Mouse (Mus musculus) brain, embryonic 14.5 days (tissue): Measurements from ENCODE around the gene Ssb. TPM values are rescaled to one million over a fixed set of nuclear protein-coding genes. Genes with fewer than 3 reads are reported as not detected.

Experiments
- DNase-seq: peaks from one replicate; pipeline ENCODE4 v3.0.0-alpha.2; 2011; ENCODE audit warnings: low read depth
- CTCF ChIP-seq: fragments of 200-500 bp; IDR thresholded peaks from 2 replicates; pipeline ENCODE4 v1.5.1; 2012; ENCODE audit warnings: inconsistent platforms, mild to moderate bottlenecking, moderate library complexity, borderline replicate concordance; ENCODE audit not compliant: insufficient read depth, insufficient read length; ENCODE audit errors: extremely low read depth
- POLR2A ChIP-seq: fragments of 200-500 bp; IDR thresholded peaks from 2 replicates; pipeline ENCODE4 v1.6.1; 2012; ENCODE audit warnings: mild to moderate bottlenecking, inconsistent platforms, borderline replicate concordance; ENCODE audit not compliant: poor library complexity, insufficient read depth, insufficient read length, severe bottlenecking; ENCODE audit errors: extremely low read depth
- polyA plus RNA-seq: library from polyadenylated mRNA; depleted of rRNA; stranded (reverse); fragments of >200 nt; gene quantifications from 2 replicates; pipeline ENCODE4 v1.2.3, GENCODE M21; 2012

Gene Ssb
- polyA plus RNA-seq, 1 experiment, result 119 TPM

DNA sequence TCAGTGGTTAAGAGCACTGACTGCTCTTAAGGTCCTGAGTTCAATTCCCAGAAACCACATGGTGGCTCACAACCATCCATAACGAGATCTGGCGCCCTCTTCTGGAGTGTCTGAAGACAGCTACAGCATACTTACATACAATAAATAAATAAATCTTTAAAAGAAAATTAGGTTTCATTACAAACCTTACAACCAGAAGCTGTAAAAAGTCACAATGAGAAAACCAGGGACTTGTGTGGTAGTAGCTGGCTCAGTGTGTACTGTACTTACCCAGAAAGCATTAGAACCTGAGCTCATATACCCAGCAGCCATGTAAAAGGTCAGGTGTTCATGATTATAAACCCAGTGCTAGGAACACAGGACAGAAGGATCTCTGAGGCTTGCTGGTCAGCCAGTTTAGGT lies 22.6 kb downstream of the Ssb start:
- no peak for TF ChIP-seq POLR2A
- TF ChIP-seq CTCF, result no peak
- no peak for DNase-seq

GRCm38 (mm10) chr2:69884581-69884980 lies 23.2 kb downstream of the Ssb start:
- DNase-seq, result no peak
- TF ChIP-seq CTCF (no peak), POLR2A (no peak)

- DNase-seq, result no peak
- TF ChIP-seq POLR2A (no peak), CTCF (no peak)
Measured at GRCm38 (mm10) chr2:69885050-69885449, 23.7 kb downstream of the Ssb start.

DNA sequence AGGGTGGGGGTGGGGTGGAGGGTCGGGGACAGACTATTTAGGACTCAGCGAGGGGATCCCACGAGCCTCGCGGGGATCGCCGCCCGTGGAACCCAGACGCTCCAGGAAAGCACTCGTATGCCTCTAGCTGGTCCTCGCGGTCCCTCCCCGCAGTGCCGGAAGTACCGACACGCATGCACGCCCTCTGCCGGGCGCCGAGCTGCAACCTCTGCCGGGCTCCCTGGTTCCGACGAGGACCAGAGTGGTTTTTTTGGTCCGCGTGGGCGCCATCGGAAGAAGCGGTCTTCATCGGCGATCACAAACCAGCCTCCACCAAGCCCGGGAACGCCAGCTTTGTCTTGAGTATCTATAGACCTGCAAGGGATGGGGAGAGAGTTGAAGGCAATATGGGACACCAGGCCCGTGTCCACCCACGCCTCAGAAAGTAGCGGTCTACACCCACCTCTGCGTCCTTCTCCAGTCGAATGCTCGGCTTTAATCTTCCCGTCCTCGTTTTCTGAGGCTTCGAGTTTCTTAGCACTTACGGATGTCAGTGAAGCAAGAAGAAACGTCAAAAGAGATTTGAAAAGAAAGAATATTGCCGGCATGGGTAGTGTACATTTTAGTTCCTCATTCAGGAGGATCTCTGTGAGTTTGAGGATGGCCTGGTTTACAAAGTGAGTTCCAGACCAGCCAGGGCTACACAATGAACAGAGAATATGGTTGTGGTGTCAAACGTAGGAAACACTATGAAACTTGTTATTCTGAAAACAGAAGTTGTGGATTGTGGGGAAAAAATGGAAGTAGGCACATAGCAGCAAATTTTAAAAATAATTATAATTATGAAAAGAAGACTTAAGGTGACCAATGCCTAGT lies 24.3 kb downstream of the Ssb start, which contains the start of gene Mettl5:
Gene Mettl5 (minus strand): TSS at position 165 of the 855 bp plus-strand sequence.
- DNase-seq, result peak; percentile 93
- TF ChIP-seq POLR2A (peak; percentile 72; the same call in 1 of the 2 replicates), CTCF (peak; percentile 66; the same call in 1 of the 2 replicates)

DNA sequence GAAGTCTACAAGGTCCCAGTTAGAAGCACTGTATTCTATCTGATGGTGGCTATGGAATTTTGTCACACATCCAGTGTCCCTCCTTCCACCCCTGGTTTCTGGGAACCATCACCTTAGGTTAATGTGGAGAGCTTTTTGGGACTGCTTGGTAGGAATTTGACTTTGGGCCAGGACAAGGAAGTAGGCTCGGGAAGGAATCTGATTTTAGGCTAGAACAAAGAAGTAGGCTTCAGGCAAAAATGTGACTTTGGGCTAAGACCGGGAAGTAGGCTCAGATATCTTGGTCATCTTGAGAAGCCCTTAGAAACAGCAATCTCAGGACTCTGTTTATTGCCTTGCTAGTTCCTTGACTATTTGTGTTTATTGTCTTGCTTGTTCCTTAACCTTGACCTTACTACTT lies 27.6 kb downstream of the Ssb start:
- no peak for DNase-seq
- no peak for TF ChIP-seq CTCF
- TF ChIP-seq POLR2A, result no peak

DNA sequence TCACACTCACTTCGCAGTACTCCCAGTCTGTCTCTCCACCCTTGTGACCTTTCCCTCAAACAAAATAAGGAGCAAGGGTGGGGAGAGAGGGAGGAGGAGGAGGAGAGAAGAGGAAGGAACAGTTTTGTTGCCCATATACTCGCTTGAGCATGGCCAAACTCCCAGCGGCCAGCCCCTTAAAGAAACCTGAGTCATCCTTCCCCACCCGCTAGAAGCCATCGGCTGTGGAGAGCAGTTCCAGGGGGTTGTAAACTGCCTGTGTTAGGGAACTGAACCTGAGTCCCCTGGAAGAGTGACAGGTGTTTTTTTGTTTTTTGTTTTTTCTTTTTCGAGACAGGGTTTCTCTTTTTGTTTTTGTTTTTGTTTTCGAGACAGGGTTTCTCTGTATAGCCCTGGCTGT lies 29.5 kb downstream of the Ssb start:
- TF ChIP-seq POLR2A (no peak), CTCF (no peak)
- no peak for DNase-seq

DNA sequence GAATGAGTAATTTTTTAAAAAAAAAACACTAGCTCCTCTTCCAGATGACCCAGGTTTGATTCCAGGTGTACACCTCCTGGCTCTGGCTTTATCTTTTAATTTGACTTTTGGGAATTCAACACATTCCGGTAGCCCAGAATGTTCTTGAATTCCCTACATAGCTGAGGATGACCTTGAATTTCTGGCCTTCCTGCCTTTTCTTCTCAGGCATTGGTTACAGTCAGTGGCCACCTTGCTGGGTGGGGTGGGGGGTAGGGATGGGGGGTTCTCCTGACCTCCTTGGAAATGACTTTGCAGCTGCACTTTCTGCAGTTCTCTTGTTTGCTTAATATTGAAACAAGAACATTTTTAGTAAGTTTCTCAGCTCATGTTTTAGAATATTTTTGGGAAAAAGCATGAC lies 31.8 kb downstream of the Ssb start:
- DNase-seq, result no peak

GRCm38 (mm10) chr2:69893891-69894290 lies 32.5 kb downstream of the Ssb start:
- DNase-seq, result no peak
- TF ChIP-seq POLR2A (no peak), CTCF (no peak)

More for the DNA sequence above, 31.8 kb downstream of the Ssb start:
- TF ChIP-seq POLR2A (no peak), CTCF (no peak)

- TF ChIP-seq POLR2A, result no peak
- TF ChIP-seq CTCF, result peak; percentile 47; the same call in 1 of the 2 replicates
- no peak for DNase-seq
Measured at GRCm38 (mm10) chr2:69895502-69896223, 34.3 kb downstream of the Ssb start.

DNA sequence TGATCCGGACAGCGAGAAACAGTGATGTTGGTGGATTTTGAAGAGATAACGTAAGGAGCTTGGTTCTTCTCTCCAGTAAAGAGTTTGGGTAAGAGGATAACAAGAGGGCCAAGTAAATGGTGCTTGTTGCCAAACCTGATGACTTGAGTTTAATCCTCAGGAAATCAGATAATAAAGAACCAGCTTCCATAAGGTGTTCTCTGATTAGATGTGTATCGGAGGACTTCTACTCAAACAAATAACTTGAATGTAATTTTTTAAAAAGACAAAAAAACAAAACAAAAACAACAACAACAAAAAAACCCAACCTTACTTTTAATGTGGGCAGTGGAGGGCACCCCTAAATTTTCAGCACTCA lies 34.8 kb downstream of the Ssb start:
- TF ChIP-seq CTCF (no peak), POLR2A (no peak)
- DNase-seq, result no peak

- DNase-seq, result peak; percentile 98
- TF ChIP-seq POLR2A (peak; percentile 88), CTCF (no peak)
Measured at GRCm38 (mm10) chr2:69897039-69897617, 35.8 kb downstream of the Ssb start, which contains the start of gene Ubr3. Gene Ubr3, plus strand, starts transcription at chr2:69897246.

GRCm38 (mm10) chr2:69897618-69898575 lies 36.5 kb downstream of the Ssb start:
- peak; percentile 69 for DNase-seq
- TF ChIP-seq CTCF (no peak), POLR2A (no peak)
